In genomic region chr11:116683777-116684176, GRCm38 (mm10) we compare ENCODE assay signal across 17 mouse cellular contexts. TPM values are rescaled to one million over a fixed set of nuclear protein-coding genes. Genes with fewer than 3 reads are reported as not detected.
DNase-seq lines count a peak whose midpoint lies in the region; ATAC-seq and TF ChIP-seq lines count a peak whose summit lies in the region.
"Had no signal": no experiment of that assay in that cellular context is flagged by ENCODE, and none has a peak within 500 bp of the region (broad histone marks: within the 10 kb centered on the region; RNA-seq: fewer than 3 reads in every experiment).

No protein-coding gene starts in this region.

- peak overlapping the region; percentile 43; the same call in 1 of the 2 replicates for H3K27ac ChIP-seq in intestine, embryonic 16.5 days (ENCODE audit: low read length)
- no peak overlapping the region for H3K27ac ChIP-seq in intestine, embryonic 15.5 days
- no peak overlapping the region for H3K27ac ChIP-seq in kidney, embryonic 16.5 days (ENCODE audit: low read length)
- H3K27ac ChIP-seq in stomach, postnatal 0 days (replicated peaks), result no peak overlapping the region
- H3K27ac ChIP-seq: embryonic facial prominence, embryonic 12.5 days; forebrain, embryonic 15.5 days; heart, embryonic 10.5 days; hindbrain, embryonic 13.5 days had no signal

- ATAC-seq in intestine, embryonic 16.5 days, result peak; percentile 51
- ATAC-seq in intestine, embryonic 15.5 days, result no peak; the same call in 1 of the 2 replicates
- ATAC-seq in kidney, embryonic 16.5 days (ENCODE audit: low FRiP score, low TSS enrichment), result no peak
- ATAC-seq in stomach, postnatal 0 days (ENCODE audit: low FRiP score, low TSS enrichment), result peak; percentile 63
- ATAC-seq: forebrain, embryonic 15.5 days had no signal

- no peak overlapping the region for H3K9ac ChIP-seq in intestine, embryonic 16.5 days (ENCODE audit: low read depth, low read length)
- H3K9ac ChIP-seq in intestine, embryonic 15.5 days, result no peak overlapping the region
- H3K9ac ChIP-seq in kidney, embryonic 16.5 days (replicated peaks; ENCODE audit: low read length), result no peak overlapping the region
- H3K9ac ChIP-seq in stomach, postnatal 0 days (ENCODE audit: low read length), result no peak overlapping the region
- H3K9ac ChIP-seq: embryonic facial prominence, embryonic 12.5 days; forebrain, embryonic 15.5 days; hindbrain, embryonic 13.5 days had no signal

- DNase-seq in kidney, adult 8-10 months, result peak; percentile 80 to 86
- DNase-seq in kidney, postnatal 14 days, result peak; percentile 61
- DNase-seq in stomach, postnatal 0 days (ENCODE audit: low spot score), result no peak
- no peak for DNase-seq in spleen, postnatal 4 days (ENCODE audit: low spot score in 2 of 2)
- DNase-seq in urinary bladder, postnatal 4 days (ENCODE audit: low spot score in 2 of 2), result no peak
- DNase-seq: adrenal gland, postnatal 36 days; cerebellum, adult 2 months; cerebellum, postnatal 10 days; heart, adult 18-20 months; heart, postnatal 10 days had no signal

- no peak for TF ChIP-seq EP300 in stomach, postnatal 0 days (optimal IDR thresholded peaks at IDR 0.05)

- peaks cover 6% of the 10 kb centered on the region; the same call in 1 of the 2 replicates for H3K36me3 ChIP-seq in intestine, embryonic 16.5 days (ENCODE audit: control insufficient read depth, insufficient read depth, low read length)
- peaks cover 8% of the 10 kb centered on the region; the same call in 1 of the 2 replicates for H3K36me3 ChIP-seq in intestine, embryonic 15.5 days
- peaks cover 23% of the 10 kb centered on the region for H3K36me3 ChIP-seq in kidney, embryonic 16.5 days (ENCODE audit: insufficient read depth, low read length)
- H3K36me3 ChIP-seq in stomach, postnatal 0 days (ENCODE audit: control insufficient read depth, insufficient read depth, low read length), result peaks cover 4% of the 10 kb centered on the region

- peaks cover 6% of the 10 kb centered on the region for H3K4me1 ChIP-seq in intestine, embryonic 16.5 days (ENCODE audit: control insufficient read depth, insufficient read depth, low read length)
- H3K4me1 ChIP-seq in intestine, embryonic 15.5 days (replicated peaks), result peaks cover 11% of the 10 kb centered on the region; the same call in 1 of the 2 replicates
- peaks cover 10% of the 10 kb centered on the region; the same call in 1 of the 2 replicates for H3K4me1 ChIP-seq in kidney, embryonic 16.5 days (ENCODE audit: insufficient read depth, low read length)
- peaks cover 4% of the 10 kb centered on the region; the same call in 1 of the 2 replicates for H3K4me1 ChIP-seq in stomach, postnatal 0 days (replicated peaks; ENCODE audit: control insufficient read depth, insufficient read depth)
- H3K4me1 ChIP-seq: embryonic facial prominence, embryonic 12.5 days; forebrain, embryonic 15.5 days; hindbrain, embryonic 13.5 days had no signal

- 68% methylated on average over 4 of the region's 4 CpGs for WGBS in intestine, embryonic 16.5 days
- 72% methylated on average over 4 of the region's 4 CpGs for WGBS in intestine, embryonic 15.5 days
- 72% methylated on average over 4 of the region's 4 CpGs for WGBS in kidney, embryonic 16.5 days
- 70% methylated on average over 4 of the region's 4 CpGs for WGBS in stomach, postnatal 0 days

- H3K9me3 ChIP-seq in intestine, embryonic 16.5 days (ENCODE audit: control insufficient read depth, low read length), result no peaks in the 10 kb centered on the region
- H3K9me3 ChIP-seq in intestine, embryonic 15.5 days, result no peaks in the 10 kb centered on the region
- no peaks in the 10 kb centered on the region for H3K9me3 ChIP-seq in kidney, embryonic 16.5 days (ENCODE audit: low read length)
- no peaks in the 10 kb centered on the region for H3K9me3 ChIP-seq in stomach, postnatal 0 days (ENCODE audit: control insufficient read depth, low read length)
- H3K9me3 ChIP-seq: embryonic facial prominence, embryonic 12.5 days; forebrain, embryonic 15.5 days; heart, embryonic 10.5 days; hindbrain, embryonic 13.5 days had no signal

- no peak overlapping the region for H3K4me3 ChIP-seq in intestine, embryonic 16.5 days (ENCODE audit: low read length)
- no peak overlapping the region for H3K4me3 ChIP-seq in intestine, embryonic 15.5 days (replicated peaks)
- H3K4me3 ChIP-seq in kidney, embryonic 16.5 days (ENCODE audit: low read length), result no peak overlapping the region
- H3K4me3 ChIP-seq in stomach, postnatal 0 days (ENCODE audit: low read depth, low read length), result no peak overlapping the region
- H3K4me3 ChIP-seq: embryonic facial prominence, embryonic 12.5 days; forebrain, embryonic 15.5 days; heart, embryonic 10.5 days; hindbrain, embryonic 13.5 days had no signal

- H3K27me3 ChIP-seq in intestine, embryonic 16.5 days (replicated peaks; ENCODE audit: control insufficient read depth, insufficient read depth, low read length), result no peaks in the 10 kb centered on the region
- H3K27me3 ChIP-seq in intestine, embryonic 15.5 days (replicated peaks), result no peaks in the 10 kb centered on the region
- H3K27me3 ChIP-seq in kidney, embryonic 16.5 days (ENCODE audit: insufficient read depth, low read length), result no peaks in the 10 kb centered on the region
- no peaks in the 10 kb centered on the region for H3K27me3 ChIP-seq in stomach, postnatal 0 days (ENCODE audit: control insufficient read depth, insufficient read depth, low read length)
- H3K27me3 ChIP-seq: embryonic facial prominence, embryonic 12.5 days; forebrain, embryonic 15.5 days; hindbrain, embryonic 13.5 days had no signal

- no peak for TF ChIP-seq CTCF in stomach, postnatal 0 days (IDR thresholded peaks at IDR 0.05; ENCODE audit: low read depth)

- H3K4me2 ChIP-seq in intestine, embryonic 16.5 days (ENCODE audit: low read depth, low read length), result no peak overlapping the region
- no peak overlapping the region for H3K4me2 ChIP-seq in intestine, embryonic 15.5 days (replicated peaks)
- no peak overlapping the region for H3K4me2 ChIP-seq in kidney, embryonic 16.5 days (replicated peaks; ENCODE audit: low read depth, low read length)
- H3K4me2 ChIP-seq in stomach, postnatal 0 days (replicated peaks; ENCODE audit: low read depth), result no peak overlapping the region
- H3K4me2 ChIP-seq: embryonic facial prominence, embryonic 12.5 days; forebrain, embryonic 15.5 days; hindbrain, embryonic 13.5 days had no signal

RNA-seq across cellular contexts. Expression of gene Cygb, which starts 29.7 kb away (rescaled TPM):
- 12.3 and 14.4 TPM in 2 replicates for polyA plus RNA-seq in intestine, embryonic 16.5 days (2015; fragmentation: Nextera tagmentation; extraction: Ambion mirVana)
- polyA plus RNA-seq in intestine, embryonic 15.5 days (2015; fragmentation: Nextera tagmentation; extraction: Ambion mirVana), result 12.5 and 12.9 TPM in 2 replicates
- 17.0 and 17.5 TPM in 2 replicates for polyA plus RNA-seq in kidney, embryonic 16.5 days (2015; fragmentation: Nextera tagmentation; extraction: Ambion mirVana)
- polyA plus RNA-seq in stomach, postnatal 0 days (2015; fragmentation: Nextera tagmentation; extraction: Ambion mirVana), result 22.1 and 22.2 TPM in 2 replicates

RNA-seq across cellular contexts. Expression of gene Prcd, which starts 30.4 kb away (rescaled TPM):
- 1.4 and 1.9 TPM in 2 replicates for polyA plus RNA-seq in intestine, embryonic 16.5 days (2015; fragmentation: Nextera tagmentation; extraction: Ambion mirVana)
- 1.0 and 1.3 TPM in 2 replicates for polyA plus RNA-seq in intestine, embryonic 15.5 days (2015; fragmentation: Nextera tagmentation; extraction: Ambion mirVana)
- 1.3 and 1.5 TPM in 2 replicates for polyA plus RNA-seq in kidney, embryonic 16.5 days (2015; fragmentation: Nextera tagmentation; extraction: Ambion mirVana)
- polyA plus RNA-seq in stomach, postnatal 0 days (2015; fragmentation: Nextera tagmentation; extraction: Ambion mirVana), result 2.6 and 2.7 TPM in 2 replicates

RNA-seq across cellular contexts. Expression of gene Rhbdf2, which starts 57.0 kb away (rescaled TPM):
- polyA plus RNA-seq in intestine, embryonic 16.5 days (2015; fragmentation: Nextera tagmentation; extraction: Ambion mirVana), result 10.8 and 11.9 TPM in 2 replicates
- polyA plus RNA-seq in intestine, embryonic 15.5 days (2015; fragmentation: Nextera tagmentation; extraction: Ambion mirVana), result 8.4 and 8.9 TPM in 2 replicates
- polyA plus RNA-seq in kidney, embryonic 16.5 days (2015; fragmentation: Nextera tagmentation; extraction: Ambion mirVana), result 11.4 and 12.8 TPM in 2 replicates
- 5.7 and 6.1 TPM in 2 replicates for polyA plus RNA-seq in stomach, postnatal 0 days (2015; fragmentation: Nextera tagmentation; extraction: Ambion mirVana)

Comparison
In these comparisons a context has a peak if more than half of its experiments do, and no peak if none do; other contexts are left out.
1. ATAC-seq: peak in intestine, embryonic 16.5 days (single experiment) and stomach, postnatal 0 days (single experiment); none in intestine, embryonic 15.5 days (single experiment) and kidney, embryonic 16.5 days (single experiment).
2. DNase-seq: peak in kidney, adult 8-10 months (2 of 2) and kidney, postnatal 14 days (single experiment); none in stomach, postnatal 0 days (single experiment), spleen, postnatal 4 days (0 of 2) and urinary bladder, postnatal 4 days (0 of 2).